Mouse (Mus musculus): ENCODE results near the gene Snx29. TPM values are rescaled to one million over a fixed set of nuclear protein-coding genes. Genes with fewer than 3 reads are reported as not detected.

The Snx29 gene
- total and polyA plus RNA-seq, 3 experiments, result 1.2 to 3.2 (median 3.1) TPM

GRCm38 (mm10) chr16:11399386-11399785 lies 76.7 kb downstream of the Snx29 start:
- Histone ChIP-seq H3K27ac (ENCODE audit: insufficient read depth, low read depth) (no peak overlapping the region), H3K36me3 (replicated peaks in 1 of 2; ENCODE audit: control insufficient read depth in 1 of 2, insufficient read depth in 1 of 2, low read length in 1 of 2) (peaks cover 0 to 5% of the 10 kb centered on the region in 2 experiments), H3K4me3 (replicated peaks in 1 of 3; ENCODE audit: low read depth in 2 of 3, low read length in 2 of 3, poor library complexity in 1 of 3) (no peak overlapping the region), H3K79me2 (replicated peaks; ENCODE audit: control insufficient read depth, extremely low read depth, insufficient read depth, poor library complexity, severe bottlenecking) (no peaks in the 10 kb centered on the region), H3K9ac (ENCODE audit: insufficient read depth, low read depth) (no peak overlapping the region), H3K9me3 (replicated peaks; ENCODE audit: low read length) (no peaks in the 10 kb centered on the region), H3K27me3 (replicated peaks) (no peaks in the 10 kb centered on the region), H3K4me1 (ENCODE audit: control insufficient read depth in 1 of 2, insufficient read depth in 2 of 2) (peaks cover 10 to 39% of the 10 kb centered on the region in 2 experiments), H3K4me2 (ENCODE audit: insufficient read depth, low read depth, poor library complexity, severe bottlenecking) (no peak overlapping the region)
- dilution Hi-C loops (cut with MboI; ENCODE audit: extremely low pct_ligation_motif_present, extremely low pct_unique_long_range_greater_than_20kb, low sequenced_read_pairs), result no loop called here
- in situ Hi-C loops (cut with MboI; ENCODE audit: low pct_ligation_motif_present, low pct_unique_long_range_greater_than_20kb, low sequenced_read_pairs), result no loop called here
- DNase-seq (ENCODE audit: extremely low read depth), result no peak
- no peak for TF ChIP-seq JUND (conservative IDR thresholded peaks at IDR 0.05; ENCODE audit: low read depth, low read length)
- no peak for TF ChIP-seq ELF1 (IDR thresholded peaks at IDR 0.05; ENCODE audit: low read depth, low read length)
- TF ChIP-seq RAD21 (IDR thresholded peaks at IDR 0.05; ENCODE audit: low read depth, low read length), result no peak
- TF ChIP-seq NELFE (IDR thresholded peaks at IDR 0.05; ENCODE audit: low read depth, low read length), result no peak
- TF ChIP-seq HCFC1 (IDR thresholded peaks at IDR 0.05; ENCODE audit: low read depth, low read length), result no peak
- no peak for TF ChIP-seq CTCF (conservative IDR thresholded peaks at IDR 0.05 in 1 of 2, IDR thresholded peaks at IDR 0.05 in 1 of 2; ENCODE audit: low read depth in 2 of 2, low read length in 2 of 2)
- no peak for TF ChIP-seq TCF12 (IDR thresholded peaks at IDR 0.05; ENCODE audit: low read depth, low read length)
- no peak for TF ChIP-seq EP300 (IDR thresholded peaks at IDR 0.05; ENCODE audit: low read length)
- no peak for TF ChIP-seq MAZ (IDR thresholded peaks at IDR 0.05; ENCODE audit: low read depth, low read length)
- no peak for TF ChIP-seq MEF2A (IDR thresholded peaks at IDR 0.05; ENCODE audit: borderline replicate concordance, low read depth, low read length)
- no peak for TF ChIP-seq SIN3A (IDR thresholded peaks at IDR 0.05; ENCODE audit: low read length)
- no peak for TF ChIP-seq USF1 (IDR thresholded peaks at IDR 0.05; ENCODE audit: low read depth, low read length)
- TF ChIP-seq MXI1 (IDR thresholded peaks at IDR 0.05; ENCODE audit: low read depth, low read length), result no peak
- TF ChIP-seq ZMIZ1 (IDR thresholded peaks at IDR 0.05; ENCODE audit: low read depth, low read length), result no peak

GRCm38 (mm10) chr16:11399845-11400565 lies 77.3 kb downstream of the Snx29 start:
- TF ChIP-seq MAZ (IDR thresholded peaks at IDR 0.05; ENCODE audit: low read depth, low read length) (no peak), NELFE (IDR thresholded peaks at IDR 0.05; ENCODE audit: low read depth, low read length) (no peak), GABPA (IDR thresholded peaks at IDR 0.05; ENCODE audit: insufficient replicate concordance, low read depth, low read length) (no peak)
- no peak overlapping the region for H3K27ac ChIP-seq (ENCODE audit: insufficient read depth, low read depth)
- no peak overlapping the region for H3K9ac ChIP-seq (ENCODE audit: insufficient read depth, low read depth)
- no peaks in the 10 kb centered on the region for H3K79me2 ChIP-seq (replicated peaks; ENCODE audit: control insufficient read depth, extremely low read depth, insufficient read depth, poor library complexity, severe bottlenecking)
- dilution Hi-C loops (cut with MboI; ENCODE audit: extremely low pct_ligation_motif_present, extremely low pct_unique_long_range_greater_than_20kb, low sequenced_read_pairs), result no loop called here
- no peak overlapping the region for H3K4me2 ChIP-seq (ENCODE audit: insufficient read depth, low read depth, poor library complexity, severe bottlenecking)
- no peaks in the 10 kb centered on the region for H3K27me3 ChIP-seq (replicated peaks)
- in situ Hi-C loops (cut with MboI; ENCODE audit: low pct_ligation_motif_present, low pct_unique_long_range_greater_than_20kb, low sequenced_read_pairs), result no loop called here
- DNase-seq (ENCODE audit: extremely low read depth), result no peak
- peaks cover 0 to 5% of the 10 kb centered on the region in 2 experiments for H3K36me3 ChIP-seq (replicated peaks in 1 of 2; ENCODE audit: control insufficient read depth in 1 of 2, insufficient read depth in 1 of 2, low read length in 1 of 2)
- peaks cover 10 to 39% of the 10 kb centered on the region in 2 experiments for H3K4me1 ChIP-seq (ENCODE audit: control insufficient read depth in 1 of 2, insufficient read depth in 2 of 2)
- H3K4me3 ChIP-seq (replicated peaks in 1 of 3; ENCODE audit: low read depth in 2 of 3, low read length in 2 of 3, poor library complexity in 1 of 3), result no peak overlapping the region
- no peaks in the 10 kb centered on the region for H3K9me3 ChIP-seq (replicated peaks; ENCODE audit: low read length)

Data from CH12.LX (cell line).